Mouse (Mus musculus): Measurements from ENCODE around the gene S100a3. TPM values are rescaled to one million over a fixed set of nuclear protein-coding genes. Genes with fewer than 3 reads are reported as not detected.

The S100a3 gene
- polyA plus RNA-seq, 1 experiment from 2014 or later, result not detected

DNA sequence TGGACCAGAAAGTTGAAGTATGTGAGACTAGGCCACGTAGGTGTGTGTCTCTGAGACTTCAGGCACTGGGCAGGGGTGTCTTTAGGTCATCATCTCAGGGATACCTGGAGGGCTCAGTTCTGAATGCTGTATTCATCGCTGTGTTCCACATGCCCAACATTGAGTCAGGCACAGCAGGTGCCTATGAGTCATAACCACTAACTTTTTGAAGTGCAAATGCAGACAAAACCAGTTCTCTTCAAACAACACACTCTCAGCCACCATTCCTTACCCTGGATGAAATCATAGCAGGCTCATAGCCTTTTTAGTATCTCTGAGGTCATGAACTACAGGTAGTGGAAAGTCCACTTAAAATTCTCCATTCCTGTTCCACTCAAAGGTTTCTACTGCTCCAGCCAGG lies 68.9 kb downstream of the S100a3 start:
- H3K4me1 ChIP-seq (replicated peaks), result no peaks in the 10 kb centered on the region
- WGBS (ENCODE audit: insufficient replicate concordance), result 59% methylated on average over 2 of the region's 2 CpGs
- no peaks in the 10 kb centered on the region for H3K9me3 ChIP-seq (replicated peaks)
- H3K4me3 ChIP-seq (replicated peaks), result no peak overlapping the region
- no peak for ATAC-seq (ENCODE audit: low read depth)
- no peak overlapping the region for H3K4me2 ChIP-seq
- no peak overlapping the region for H3K9ac ChIP-seq
- no peaks in the 10 kb centered on the region for H3K36me3 ChIP-seq
- no peak for DNase-seq
- H3K27me3 ChIP-seq, result no peaks in the 10 kb centered on the region
- no peak overlapping the region for H3K27ac ChIP-seq

DNA sequence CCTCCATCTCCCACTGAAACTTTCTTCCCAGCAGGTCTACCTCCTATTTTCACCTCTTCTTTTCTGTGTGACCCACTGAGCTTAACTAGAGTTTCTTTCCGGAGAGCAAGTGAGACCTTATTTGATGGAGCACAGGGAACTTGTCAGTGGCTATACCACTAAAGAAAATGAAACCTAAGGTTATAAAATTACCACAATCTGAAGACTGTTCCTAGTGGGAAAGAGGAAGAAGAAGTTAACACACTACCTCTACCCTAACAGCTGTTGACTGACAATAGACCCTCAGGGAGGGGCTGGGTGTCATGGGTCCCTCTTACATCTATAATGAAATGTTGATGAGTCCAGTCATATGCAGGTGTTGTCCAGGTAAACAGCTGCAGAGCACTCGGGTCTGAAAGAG lies 71.6 kb downstream of the S100a3 start:
- no peak overlapping the region for H3K4me2 ChIP-seq
- no peaks in the 10 kb centered on the region for H3K27me3 ChIP-seq
- no peak overlapping the region for H3K4me3 ChIP-seq (replicated peaks)
- H3K27ac ChIP-seq, result no peak overlapping the region
- no peaks in the 10 kb centered on the region for H3K36me3 ChIP-seq
- ATAC-seq (ENCODE audit: low read depth) (no peak), DNase-seq (no peak)
- H3K4me1 ChIP-seq (replicated peaks), result no peaks in the 10 kb centered on the region
- WGBS (ENCODE audit: insufficient replicate concordance), result 42% methylated on average over 2 of the region's 2 CpGs
- no peak overlapping the region for H3K9ac ChIP-seq
- H3K9me3 ChIP-seq (replicated peaks), result no peaks in the 10 kb centered on the region

GRCm38 (mm10) chr3:90638511-90639275 lies 78.3 kb downstream of the S100a3 start:
- 33% methylated on average over 1 of the region's 1 CpGs for WGBS (ENCODE audit: insufficient replicate concordance)
- ATAC-seq (ENCODE audit: low read depth) (no peak), DNase-seq (no peak)
- H3K9ac ChIP-seq, result no peak overlapping the region
- H3K4me2 ChIP-seq, result no peak overlapping the region
- no peaks in the 10 kb centered on the region for H3K4me1 ChIP-seq (replicated peaks)
- H3K36me3 ChIP-seq, result no peaks in the 10 kb centered on the region
- H3K9me3 ChIP-seq (replicated peaks), result no peaks in the 10 kb centered on the region
- no peak overlapping the region for H3K27ac ChIP-seq
- no peaks in the 10 kb centered on the region for H3K27me3 ChIP-seq
- H3K4me3 ChIP-seq (replicated peaks), result no peak overlapping the region

DNA sequence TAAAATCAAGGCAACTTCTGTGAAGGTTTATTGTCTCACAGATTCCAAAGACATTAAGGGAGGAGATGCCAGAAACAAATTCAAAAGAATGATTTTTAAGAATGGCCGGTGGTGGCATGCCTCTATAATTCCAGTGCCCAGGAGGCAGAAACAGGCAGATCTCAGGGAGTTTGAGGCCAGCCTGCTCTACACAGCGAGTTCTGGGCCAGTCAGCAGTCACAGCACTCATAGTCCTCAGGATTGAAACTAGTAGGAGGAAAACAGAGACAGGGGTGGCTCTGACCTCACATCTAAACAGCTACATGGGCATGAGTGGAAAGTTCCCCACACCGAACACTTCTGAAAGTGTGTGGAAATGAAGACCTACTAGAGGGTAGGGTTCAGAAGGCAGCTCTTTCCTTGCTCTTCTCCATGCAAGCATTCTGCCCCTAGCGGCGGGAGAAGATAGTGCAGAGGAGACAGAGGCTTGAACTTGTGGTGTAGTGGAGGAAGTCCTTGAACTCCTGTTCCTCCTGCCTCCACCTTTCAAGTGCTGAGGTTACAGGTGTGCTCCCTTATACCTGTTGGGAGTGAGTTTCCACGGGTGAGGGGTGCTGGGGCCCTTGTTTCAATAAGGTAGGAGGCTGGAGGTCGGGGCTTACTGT lies 79.3 kb downstream of the S100a3 start:
- ATAC-seq (ENCODE audit: low read depth) (no peak), DNase-seq (no peak)
- no peak overlapping the region for H3K9ac ChIP-seq
- H3K27ac ChIP-seq, result no peak overlapping the region
- H3K4me1 ChIP-seq (replicated peaks), result no peaks in the 10 kb centered on the region
- no peak overlapping the region for H3K4me3 ChIP-seq (replicated peaks)
- no peak overlapping the region for H3K4me2 ChIP-seq
- no peaks in the 10 kb centered on the region for H3K27me3 ChIP-seq
- H3K9me3 ChIP-seq (replicated peaks), result no peaks in the 10 kb centered on the region
- no peaks in the 10 kb centered on the region for H3K36me3 ChIP-seq
- 33% methylated on average over 7 of the region's 7 CpGs for WGBS (ENCODE audit: insufficient replicate concordance)

DNA sequence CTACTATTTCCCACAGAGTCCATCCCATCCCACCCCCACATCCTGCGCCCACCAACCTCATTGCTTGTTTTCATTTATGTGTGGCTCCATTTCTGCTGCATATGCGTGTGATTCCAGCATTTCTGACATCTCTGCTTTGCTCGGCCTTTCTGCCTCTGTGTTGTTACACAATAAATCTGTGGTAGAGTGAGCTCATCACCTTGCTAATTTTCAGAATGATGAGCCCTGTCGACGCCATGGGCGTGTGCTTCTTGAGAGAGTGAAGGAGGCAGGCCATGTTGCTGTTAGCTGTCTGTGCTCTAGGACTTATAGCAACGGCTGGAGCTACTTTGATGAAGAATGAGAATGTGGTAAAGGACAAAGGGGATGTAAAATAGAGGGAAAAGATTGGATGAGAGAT lies 80.6 kb downstream of the S100a3 start:
- no peak overlapping the region for H3K4me3 ChIP-seq (replicated peaks)
- DNase-seq (no peak), ATAC-seq (ENCODE audit: low read depth) (no peak)
- H3K9me3 ChIP-seq (replicated peaks), result no peaks in the 10 kb centered on the region
- no peaks in the 10 kb centered on the region for H3K4me1 ChIP-seq (replicated peaks)
- H3K27ac ChIP-seq, result no peak overlapping the region
- WGBS (ENCODE audit: insufficient replicate concordance), result 56% methylated on average over 7 of the region's 7 CpGs
- H3K9ac ChIP-seq, result no peak overlapping the region
- H3K27me3 ChIP-seq, result no peaks in the 10 kb centered on the region
- no peaks in the 10 kb centered on the region for H3K36me3 ChIP-seq
- H3K4me2 ChIP-seq, result no peak overlapping the region

GRCm38 (mm10) chr3:90644220-90644619 lies 83.8 kb downstream of the S100a3 start:
- Histone ChIP-seq H3K9ac (no peak overlapping the region), H3K36me3 (no peaks in the 10 kb centered on the region), H3K4me2 (no peak overlapping the region), H3K27ac (no peak overlapping the region), H3K4me1 (replicated peaks) (no peaks in the 10 kb centered on the region), H3K4me3 (replicated peaks) (no peak overlapping the region), H3K27me3 (no peaks in the 10 kb centered on the region), H3K9me3 (replicated peaks) (no peaks in the 10 kb centered on the region)
- DNase-seq (no peak), ATAC-seq (ENCODE audit: low read depth) (no peak)
- WGBS (ENCODE audit: insufficient replicate concordance), result 32% methylated on average over 3 of the region's 3 CpGs

DNA sequence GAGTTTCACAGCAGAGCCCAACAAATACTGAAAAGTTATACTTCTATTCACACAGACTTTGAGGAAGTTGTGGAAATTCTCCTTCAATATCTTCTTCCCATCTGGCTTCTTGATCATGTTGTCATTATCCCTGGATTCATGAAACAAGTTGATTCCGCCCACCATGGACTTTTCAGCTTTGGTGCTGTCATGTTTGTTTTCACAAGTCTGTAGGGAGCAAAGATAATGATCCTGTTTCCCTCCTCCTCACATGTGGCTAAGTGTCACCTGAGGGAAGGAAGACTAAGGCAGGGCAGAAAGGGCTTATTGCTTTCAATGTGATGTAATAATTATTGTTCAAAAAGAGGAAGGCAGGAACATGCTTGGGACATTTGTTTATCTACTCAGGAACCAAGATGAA lies 86.9 kb downstream of the S100a3 start:
- no peak for ATAC-seq (ENCODE audit: low read depth)
- WGBS (ENCODE audit: insufficient replicate concordance), result 43% methylated on average over 1 of the region's 1 CpGs
- Histone ChIP-seq H3K4me1 (replicated peaks) (no peaks in the 10 kb centered on the region), H3K27me3 (no peaks in the 10 kb centered on the region), H3K4me3 (replicated peaks) (no peak overlapping the region), H3K9ac (no peak overlapping the region), H3K36me3 (no peaks in the 10 kb centered on the region), H3K27ac (no peak overlapping the region), H3K4me2 (no peak overlapping the region), H3K9me3 (replicated peaks) (no peaks in the 10 kb centered on the region)
- no peak for DNase-seq

GRCm38 (mm10) chr3:90648981-90649380 lies 88.6 kb downstream of the S100a3 start:
- no peak overlapping the region for H3K4me2 ChIP-seq
- ATAC-seq (ENCODE audit: low read depth) (no peak), DNase-seq (no peak)
- H3K27me3 ChIP-seq, result no peaks in the 10 kb centered on the region
- no peak overlapping the region for H3K27ac ChIP-seq
- H3K4me3 ChIP-seq (replicated peaks), result no peak overlapping the region
- no peaks in the 10 kb centered on the region for H3K9me3 ChIP-seq (replicated peaks)
- H3K4me1 ChIP-seq (replicated peaks), result no peaks in the 10 kb centered on the region
- H3K36me3 ChIP-seq, result no peaks in the 10 kb centered on the region
- no peak overlapping the region for H3K9ac ChIP-seq

GRCm38 (mm10) chr3:90649832-90650231 lies 89.5 kb downstream of the S100a3 start:
- 67% methylated on average over 2 of the region's 2 CpGs for WGBS (ENCODE audit: insufficient replicate concordance)
- ATAC-seq (ENCODE audit: low read depth) (no peak), DNase-seq (no peak)
- no peak overlapping the region for H3K27ac ChIP-seq
- H3K4me1 ChIP-seq (replicated peaks), result no peaks in the 10 kb centered on the region
- no peaks in the 10 kb centered on the region for H3K36me3 ChIP-seq
- no peaks in the 10 kb centered on the region for H3K9me3 ChIP-seq (replicated peaks)
- H3K4me3 ChIP-seq (replicated peaks), result no peak overlapping the region
- H3K27me3 ChIP-seq, result no peaks in the 10 kb centered on the region
- no peak overlapping the region for H3K9ac ChIP-seq
- no peak overlapping the region for H3K4me2 ChIP-seq

Other genes with a start within 250 kb of the S100a3 start
- gene Slc27a3, start 170.6 kb upstream of the S100a3 start, polyA plus RNA-seq (2015; fragmentation: Nextera tagmentation; extraction: Ambion mirVana), result 1.5 and 1.6 TPM in 2 replicates
- gene Ints3, start 127.0 kb upstream of the S100a3 start, polyA plus RNA-seq (2015; fragmentation: Nextera tagmentation; extraction: Ambion mirVana), result 10.0 and 11.7 TPM in 2 replicates
- 4.0 TPM in 2 replicates for gene Npr1, start 94.7 kb upstream of the S100a3 start, polyA plus RNA-seq (2015; fragmentation: Nextera tagmentation; extraction: Ambion mirVana)
- 75.0 and 85.0 TPM in 2 replicates for gene Ilf2, start 84.5 kb upstream of the S100a3 start, polyA plus RNA-seq (2015; fragmentation: Nextera tagmentation; extraction: Ambion mirVana)
- gene Snapin, start 69.5 kb upstream of the S100a3 start, polyA plus RNA-seq (2015; fragmentation: Nextera tagmentation; extraction: Ambion mirVana), result 21.2 and 22.9 TPM in 2 replicates
- 65.8 and 72.5 TPM in 2 replicates for gene Chtop, start 51.1 kb upstream of the S100a3 start, polyA plus RNA-seq (2015; fragmentation: Nextera tagmentation; extraction: Ambion mirVana)
- 14.7 and 16.0 TPM in 2 replicates for gene S100a1, start 46.2 kb upstream of the S100a3 start, polyA plus RNA-seq (2015; fragmentation: Nextera tagmentation; extraction: Ambion mirVana)
- 19.8 and 20.6 TPM in 2 replicates for gene S100a13, start 46.1 kb upstream of the S100a3 start, polyA plus RNA-seq (2015; fragmentation: Nextera tagmentation; extraction: Ambion mirVana)
- gene S100a14, start 33.7 kb upstream of the S100a3 start, polyA plus RNA-seq (2015; fragmentation: Nextera tagmentation; extraction: Ambion mirVana), result not detected in 2 replicates
- gene S100a16, start 23.3 kb upstream of the S100a3 start, polyA plus RNA-seq (2015; fragmentation: Nextera tagmentation; extraction: Ambion mirVana), result 26.4 and 27.4 TPM in 2 replicates
- not detected in 2 replicates for gene S100a2, start 29.7 kb downstream of the S100a3 start, polyA plus RNA-seq (2015; fragmentation: Nextera tagmentation; extraction: Ambion mirVana)
- not detected in 2 replicates for gene Gm42674, start 41.3 kb downstream of the S100a3 start, polyA plus RNA-seq (2015; fragmentation: Nextera tagmentation; extraction: Ambion mirVana)
- 0.58 and 0.59 TPM in 2 replicates for gene S100a4, start 43.2 kb downstream of the S100a3 start, polyA plus RNA-seq (2015; fragmentation: Nextera tagmentation; extraction: Ambion mirVana)
- gene S100a5, start 47.9 kb downstream of the S100a3 start, polyA plus RNA-seq (2015; fragmentation: Nextera tagmentation; extraction: Ambion mirVana), result not detected in 2 replicates
- 6.1 and 7.2 TPM in 2 replicates for gene S100a6, start 52.3 kb downstream of the S100a3 start, polyA plus RNA-seq (2015; fragmentation: Nextera tagmentation; extraction: Ambion mirVana)
- not detected in 2 replicates for gene S100a7a, start 93.4 kb downstream of the S100a3 start, polyA plus RNA-seq (2015; fragmentation: Nextera tagmentation; extraction: Ambion mirVana)
- gene S100a8, start 108.4 kb downstream of the S100a3 start, polyA plus RNA-seq (2015; fragmentation: Nextera tagmentation; extraction: Ambion mirVana), result 354 and 390 TPM in 2 replicates
- 208 and 228 TPM in 2 replicates for gene S100a9, start 135.1 kb downstream of the S100a3 start, polyA plus RNA-seq (2015; fragmentation: Nextera tagmentation; extraction: Ambion mirVana)
- not detected in 2 replicates for gene Pglyrp4, start 166.3 kb downstream of the S100a3 start, polyA plus RNA-seq (2015; fragmentation: Nextera tagmentation; extraction: Ambion mirVana)
- not detected in 2 replicates for gene Gm5849, start 217.3 kb downstream of the S100a3 start, polyA plus RNA-seq (2015; fragmentation: Nextera tagmentation; extraction: Ambion mirVana)

Measured in liver, embryonic 13.5 days (tissue).